Mouse (Mus musculus) hindbrain, postnatal 0 days (tissue): ENCODE measurements around the gene Gbf1. TPM values are rescaled to one million over a fixed set of nuclear protein-coding genes. Genes with fewer than 3 reads are reported as not detected.
A peak's percentile ranks its signal among the peaks of the same experiment; 100 is the strongest.

Experiments used
- ATAC-seq: fragments of 200-750 bp; cut with Nextera tagmentation; 2 replicates; pipeline ENCODE4 v1.8.0; 2017; ENCODE audit warnings: mild to moderate bottlenecking, moderate TSS enrichment, moderate library complexity
- DNase-seq: peaks from one replicate; pipeline ENCODE4 v3.0.0-alpha.2; 2015; ENCODE audit warnings: low spot score
- H3K27ac ChIP-seq: fragments of 300-500 bp; sonication (generic); 2 replicates; pipeline ENCODE4 v1.5.1; 2014; ENCODE audit warnings: mild to moderate bottlenecking
- H3K27me3 ChIP-seq: fragments of 300-500 bp; sonication (generic); 2 replicates; pipeline ENCODE4 v1.6.1; 2014; ENCODE audit warnings: low read length, mixed read lengths; ENCODE audit not compliant: insufficient read depth
- H3K36me3 ChIP-seq: fragments of 300-500 bp; sonication (generic); 2 replicates; pipeline ENCODE4 v1.6.1; 2014; ENCODE audit warnings: low read length, mixed read lengths; ENCODE audit not compliant: insufficient read depth
- H3K4me1 ChIP-seq: fragments of 300-500 bp; sonication (generic); 2 replicates; pipeline ENCODE4 v1.6.1; 2014; ENCODE audit warnings: antibody characterized with exemption, low read length, mixed read lengths; ENCODE audit not compliant: insufficient read depth
- H3K4me2 ChIP-seq: fragments of 300-500 bp; sonication (generic); 2 replicates; pipeline ENCODE4 v1.6.1; 2014; ENCODE audit warnings: low read depth, mild to moderate bottlenecking, low read length, moderate library complexity, mixed read lengths
- H3K4me3 ChIP-seq: fragments of 300-500 bp; sonication (generic); 2 replicates; pipeline ENCODE4 v1.5.1; 2014; ENCODE audit warnings: low read length
- H3K9ac ChIP-seq: fragments of 300-500 bp; sonication (generic); replicated peaks from 2 replicates; pipeline ENCODE4 v1.6.1; 2014; ENCODE audit warnings: mild to moderate bottlenecking, low read length, moderate library complexity, mixed read lengths
- H3K9me3 ChIP-seq: fragments of 300-500 bp; sonication (generic); 2 replicates; pipeline ENCODE4 v1.6.1; 2016; ENCODE audit warnings: low read length, mixed read lengths
- CTCF ChIP-seq: IDR thresholded peaks from 2 replicates; pipeline ENCODE4 v1.5.1; 2016; ENCODE audit warnings: antibody characterized with exemption, control low read depth, low read depth
- WGBS: fragments of 180-500 bp; shearing (Covaris S2); extraction: QIAGEN DNeasy Blood & Tissue Kit; methylation state at CpG from one replicate; pipeline ENCODE4 v1.1.7; 2014; 5-methylcytosine and 5-hydroxymethylcytosine counted together
- polyA plus RNA-seq: library from polyadenylated mRNA; unstranded; fragments of >200 nt; fragmentation: Nextera tagmentation; extraction: Ambion mirVana; gene quantifications from 2 replicates; pipeline ENCODE4 v1.2.1, GENCODE M21; 2015
- total RNA-seq: library from RNA; depleted of rRNA; stranded (reverse); fragments of >200 nt; gene quantifications from 2 replicates; pipeline ENCODE4 v1.2.3, GENCODE M21; 2014

Gbf1 gene
- total and polyA plus RNA-seq, 2 experiments from 2014 or later = 52.0 to 63.7 TPM

- Histone ChIP-seq H3K4me1 (peaks cover 12% of the 10 kb centered on the region), H3K27me3 (0 out of 2 replicates have a peak, but pooled peaks cover 6% of the 10 kb centered on the region), H3K36me3 (peaks cover 23% of the 10 kb centered on the region; the same call in 1 of the 2 replicates), H3K4me2 (no peak overlapping the region; the same call in 1 of the 2 replicates), H3K9ac (no peak overlapping the region), H3K27ac (no peak overlapping the region), H3K9me3 (no peaks in the 10 kb centered on the region), H3K4me3 (no peak overlapping the region)
- ATAC-seq = no peak
- no peak for TF ChIP-seq CTCF
- 51% methylated on average over 14 of the region's 14 CpGs for WGBS
- no peak for DNase-seq
Measured at GRCm38 (mm10) chr19:46314872-46315742, 162.8 kb downstream of the Gbf1 start.

GRCm38 (mm10) chr19:46315752-46316610, 163.7 kb downstream of the Gbf1 start:
- H3K4me1 ChIP-seq = peaks cover 14% of the 10 kb centered on the region
- peaks cover 22% of the 10 kb centered on the region; the same call in 1 of the 2 replicates for H3K36me3 ChIP-seq
- 0 out of 2 replicates have a peak, but pooled peaks cover 6% of the 10 kb centered on the region for H3K27me3 ChIP-seq
- no peak overlapping the region for H3K9ac ChIP-seq
- DNase-seq = no peak
- no peak for TF ChIP-seq CTCF
- H3K27ac ChIP-seq = no peak overlapping the region
- H3K4me3 ChIP-seq = peak overlapping the region; percentile 57
- 43% methylated on average over 12 of the region's 12 CpGs for WGBS
- H3K9me3 ChIP-seq = no peaks in the 10 kb centered on the region
- peak overlapping the region; percentile 55 for H3K4me2 ChIP-seq
- ATAC-seq = no peak

GRCm38 (mm10) chr19:46316846-46317545, 164.7 kb downstream of the Gbf1 start:
- 0 out of 2 replicates have a peak, but pooled peaks cover 6% of the 10 kb centered on the region for H3K27me3 ChIP-seq
- H3K9me3 ChIP-seq = no peaks in the 10 kb centered on the region
- H3K9ac ChIP-seq = peak overlapping the region; percentile 64
- H3K27ac ChIP-seq = peak overlapping the region; percentile 67
- no peak for ATAC-seq
- DNase-seq = peak; percentile 41
- H3K4me2 ChIP-seq = peak overlapping the region; percentile 55
- H3K36me3 ChIP-seq = peaks cover 14% of the 10 kb centered on the region; the same call in 1 of the 2 replicates
- WGBS = 27% methylated on average over 15 of the region's 15 CpGs
- no peak for TF ChIP-seq CTCF
- H3K4me1 ChIP-seq = peaks cover 23% of the 10 kb centered on the region
- peak overlapping the region; percentile 57 for H3K4me3 ChIP-seq

GRCm38 (mm10) chr19:46317546-46317885, 165.2 kb downstream of the Gbf1 start:
- WGBS = under 1% methylated on average over 46 of the region's 48 CpGs
- peak; percentile 43; the same call in 1 of the 2 replicates for ATAC-seq
- no peak for DNase-seq
- Histone ChIP-seq H3K4me2 (peak overlapping the region; percentile 55), H3K4me3 (peak overlapping the region; percentile 57), H3K9ac (peak overlapping the region; percentile 64), H3K27me3 (0 out of 2 replicates have a peak, but pooled peaks cover 6% of the 10 kb centered on the region), H3K4me1 (peaks cover 26% of the 10 kb centered on the region), H3K27ac (peak overlapping the region; percentile 67), H3K9me3 (no peaks in the 10 kb centered on the region), H3K36me3 (peaks cover 8% of the 10 kb centered on the region; the same call in 1 of the 2 replicates)
- no peak for TF ChIP-seq CTCF

GRCm38 (mm10) chr19:46318031-46318471, 165.7 kb downstream of the Gbf1 start:
- ATAC-seq (peak; percentile 27; the same call in 1 of the 2 replicates), DNase-seq (peak; percentile 67)
- peaks cover 3% of the 10 kb centered on the region; the same call in 1 of the 2 replicates for H3K36me3 ChIP-seq
- no peaks in the 10 kb centered on the region for H3K9me3 ChIP-seq
- H3K4me1 ChIP-seq = peaks cover 26% of the 10 kb centered on the region
- H3K9ac ChIP-seq = peak overlapping the region; percentile 64
- 6% methylated on average over 15 of the region's 42 CpGs for WGBS
- H3K27me3 ChIP-seq = 0 out of 2 replicates have a peak, but pooled peaks cover 6% of the 10 kb centered on the region
- peak overlapping the region; percentile 67; the same call in 1 of the 2 replicates for H3K27ac ChIP-seq
- peak overlapping the region; percentile 55 for H3K4me2 ChIP-seq
- H3K4me3 ChIP-seq = peak overlapping the region; percentile 57
- no peak for TF ChIP-seq CTCF
